Mouse (Mus musculus) ovary, postnatal 36 days (tissue): ENCODE measurements around the gene Slc6a16.

Experiments
- DNase-seq: peaks from one replicate; pipeline ENCODE4 v3.0.0; 2022; ENCODE audit warnings: low spot score, mixed read lengths

The Slc6a16 gene

DNA sequence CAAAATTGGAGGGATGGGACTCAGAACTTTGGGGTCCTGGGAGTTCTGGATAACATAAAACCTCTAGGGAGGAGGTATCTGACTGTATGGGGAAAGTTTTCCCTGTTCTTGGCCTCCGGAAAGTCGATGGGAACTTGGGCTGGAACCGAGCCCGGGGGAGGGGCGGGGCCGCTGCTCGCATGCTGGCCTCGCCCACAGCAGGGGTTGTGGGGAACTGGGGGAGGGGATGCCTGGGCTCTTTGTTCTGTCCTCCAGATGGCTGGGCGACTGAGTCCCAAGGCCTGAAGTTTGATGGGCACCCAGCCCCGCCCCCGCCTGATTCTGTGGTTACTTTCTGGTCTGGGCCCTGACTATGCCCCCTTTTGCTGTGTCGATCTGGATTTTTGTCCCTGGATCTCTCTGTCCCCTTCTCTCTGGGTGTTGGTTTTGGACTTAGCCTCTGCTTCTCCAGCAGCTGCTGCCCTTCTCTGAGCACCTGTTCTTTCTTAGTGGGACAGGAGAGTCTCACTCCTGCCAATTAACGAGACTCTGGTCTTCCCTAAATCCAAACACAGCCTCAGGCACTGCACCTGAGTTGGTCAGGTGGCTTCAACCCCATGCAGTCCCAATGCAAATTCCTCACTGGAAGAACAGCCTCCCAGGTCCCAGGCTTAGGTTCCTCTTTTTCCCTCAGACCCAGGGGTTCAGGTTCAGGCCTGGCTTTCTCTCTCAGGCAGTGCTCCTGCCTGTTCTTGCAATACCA lies 24.3 kb upstream of the Slc6a16 start:
- peak; percentile 77 for DNase-seq

DNA sequence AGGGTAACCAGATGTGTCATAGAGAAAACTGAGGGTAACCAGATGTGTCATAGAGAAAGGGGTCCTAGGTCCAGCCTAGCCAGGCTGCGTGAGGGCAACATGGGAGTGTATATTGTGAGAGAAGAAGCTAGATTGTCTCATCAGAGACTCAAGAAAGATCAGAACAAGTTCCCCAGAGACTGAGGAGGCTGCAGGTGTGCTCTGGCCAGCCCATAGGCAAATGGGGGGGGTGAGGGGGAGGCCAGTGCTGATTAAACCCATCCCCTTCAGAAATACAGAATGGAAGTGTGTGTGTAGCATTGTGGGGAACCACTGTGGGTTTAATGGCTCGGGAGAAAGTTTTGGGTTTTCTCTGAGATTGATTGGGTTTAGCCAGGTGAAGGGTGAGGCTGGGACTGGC lies 19.2 kb upstream of the Slc6a16 start:
- DNase-seq, result no peak

DNA sequence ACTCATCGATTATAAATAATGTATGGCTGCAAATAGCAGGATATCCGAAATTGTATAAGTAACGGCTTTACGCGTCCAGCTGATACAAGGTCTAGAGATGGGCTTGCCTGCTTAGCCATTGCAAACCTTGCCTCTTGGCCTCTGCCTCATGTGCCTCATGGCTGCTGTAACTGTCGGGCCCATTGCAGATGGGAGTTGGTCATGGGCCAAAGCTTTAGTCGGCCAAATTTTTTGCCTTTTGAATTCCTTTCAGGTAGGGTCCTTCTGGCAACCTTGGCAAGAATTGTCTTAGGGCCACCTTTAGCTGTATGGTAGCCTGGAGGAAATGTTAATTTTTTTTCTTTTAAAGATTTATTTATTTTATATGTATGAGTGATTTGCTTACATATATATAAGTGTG lies 16.1 kb upstream of the Slc6a16 start:
- DNase-seq, result no peak

DNA sequence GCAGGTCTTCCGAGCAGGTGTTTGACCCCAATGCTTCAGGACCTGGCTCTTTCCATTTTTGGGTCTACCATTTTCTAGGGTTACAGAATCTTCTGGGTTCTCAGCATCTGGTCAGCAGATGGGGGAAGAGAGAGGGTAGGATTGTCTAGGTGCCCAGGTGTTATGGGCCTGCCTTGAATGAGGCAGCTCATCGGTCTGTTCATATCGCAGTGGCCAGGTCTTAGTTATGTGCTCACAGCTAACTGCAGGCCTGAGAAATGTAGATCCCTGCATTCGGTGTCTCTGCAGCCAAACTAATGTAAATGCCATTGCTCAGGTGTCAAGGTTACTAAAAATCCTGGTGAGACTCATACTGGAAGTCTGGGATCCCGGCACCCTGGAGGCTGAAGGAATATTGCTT lies 14.5 kb upstream of the Slc6a16 start:
- DNase-seq, result no peak

DNA sequence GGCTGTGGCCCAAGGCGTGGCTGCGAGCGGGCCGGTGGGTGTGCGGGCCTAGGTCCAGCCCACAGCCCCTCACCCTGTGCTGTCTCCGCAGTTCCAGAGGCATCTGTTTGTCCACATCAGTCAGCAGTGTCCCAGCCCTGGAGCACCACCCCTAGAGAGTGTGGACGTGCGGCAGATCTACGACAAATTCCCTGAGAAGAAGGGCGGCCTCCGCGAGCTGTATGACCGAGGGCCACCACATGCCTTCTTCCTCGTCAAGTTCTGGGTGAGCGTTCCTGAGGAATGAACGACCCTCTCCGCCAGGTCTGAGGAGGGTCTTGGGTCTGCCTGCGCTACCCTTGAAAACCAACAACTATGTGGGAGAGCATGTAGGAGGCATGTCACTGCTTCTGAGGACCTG lies 12.3 kb upstream of the Slc6a16 start:
- no peak for DNase-seq

GRCm38 (mm10) chr7:45229046-45229445 lies 11.8 kb upstream of the Slc6a16 start:
- DNase-seq, result no peak

- DNase-seq, result no peak
Observed at GRCm38 (mm10) chr7:45229459-45230203, 11.3 kb upstream of the Slc6a16 start.

DNA sequence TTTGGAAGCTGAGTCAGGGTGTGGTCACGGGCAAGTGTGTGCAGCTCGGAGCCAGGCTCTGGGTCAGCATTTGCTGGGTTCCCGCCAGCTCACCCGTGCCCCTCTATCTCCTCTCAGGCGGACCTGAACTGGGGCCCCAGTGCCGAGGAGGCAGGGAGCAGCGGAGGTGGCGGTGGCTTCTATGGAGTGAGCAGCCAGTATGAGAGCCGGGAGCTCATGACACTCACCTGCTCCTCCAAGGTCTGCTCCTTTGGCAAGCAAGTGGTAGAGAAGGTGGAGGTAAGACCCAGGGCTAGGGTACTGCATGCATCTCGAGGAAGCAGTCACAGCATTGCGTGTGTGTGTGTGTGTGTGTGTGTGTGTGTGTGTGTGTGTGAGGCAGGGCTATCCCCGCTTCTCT lies 9.7 kb upstream of the Slc6a16 start:
- DNase-seq, result no peak

DNA sequence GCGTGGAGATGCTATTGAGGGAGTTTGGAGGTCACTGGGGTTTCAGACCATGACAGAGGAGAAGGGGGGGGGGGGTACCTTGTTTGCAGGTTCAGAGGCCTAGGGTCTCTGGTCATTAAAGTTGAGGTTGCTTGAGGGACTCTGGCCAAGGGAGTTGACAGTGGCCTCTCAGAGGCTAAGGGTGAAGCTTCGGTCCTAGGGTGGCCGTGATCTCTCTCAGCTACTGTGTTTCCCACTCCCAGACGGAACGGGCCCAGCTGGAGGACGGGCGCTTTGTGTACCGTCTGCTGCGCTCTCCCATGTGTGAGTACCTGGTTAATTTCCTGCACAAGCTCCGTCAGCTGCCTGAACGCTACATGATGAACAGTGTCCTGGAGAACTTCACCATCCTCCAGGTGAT lies 8.9 kb upstream of the Slc6a16 start:
- DNase-seq, result no peak

GRCm38 (mm10) chr7:45232716-45233465 lies 8.0 kb upstream of the Slc6a16 start:
- no peak for DNase-seq

GRCm38 (mm10) chr7:45233580-45234332 lies 7.1 kb upstream of the Slc6a16 start:
- no peak for DNase-seq

- no peak for DNase-seq
Observed at GRCm38 (mm10) chr7:45234333-45234841, 6.5 kb upstream of the Slc6a16 start.

DNA sequence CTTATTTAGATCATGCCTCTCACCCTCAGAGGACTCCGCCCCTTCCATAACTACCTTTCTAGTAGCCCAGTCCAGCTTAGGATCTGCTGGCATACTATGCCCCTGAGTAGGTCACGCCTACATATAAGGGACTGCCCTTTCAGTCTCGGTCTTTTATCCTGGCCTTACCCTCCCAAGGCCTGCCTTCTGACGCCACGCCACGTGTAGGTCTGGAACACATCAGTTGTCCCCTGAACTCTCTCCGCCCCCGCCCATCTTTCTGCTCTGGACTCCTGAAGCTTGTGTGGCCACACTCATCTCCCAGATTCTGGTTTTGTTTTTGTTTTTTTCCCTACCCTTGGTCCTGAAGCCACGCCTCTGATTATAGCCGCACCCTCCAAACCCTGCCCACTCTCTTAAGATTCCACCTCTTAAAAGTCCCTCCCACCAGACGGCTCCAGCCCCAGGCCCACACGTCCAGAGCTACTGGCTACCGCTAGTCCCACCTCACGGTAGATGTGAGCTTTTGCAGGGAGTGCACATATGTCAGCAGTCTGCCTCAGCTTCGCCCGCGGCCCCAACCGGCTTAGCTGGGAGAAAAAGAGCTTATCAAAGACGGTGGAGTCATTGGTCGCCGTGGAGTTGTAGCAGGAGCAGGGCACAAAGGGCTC lies 5.8 kb upstream of the Slc6a16 start:
- DNase-seq, result peak; percentile 25

- DNase-seq, result no peak
Observed at GRCm38 (mm10) chr7:45235656-45236180, 5.2 kb upstream of the Slc6a16 start.

GRCm38 (mm10) chr7:45237747-45238699 lies 2.9 kb upstream of the Slc6a16 start:
- DNase-seq, result no peak

- no peak for DNase-seq
Observed at GRCm38 (mm10) chr7:45238723-45239496, 2.0 kb upstream of the Slc6a16 start, which contains the start of gene Cd37. Gene Cd37 (minus strand): TSS chr7:45239115.

- DNase-seq, result no peak
Observed at GRCm38 (mm10) chr7:45240109-45240508, 776 bp upstream of the Slc6a16 start.

GRCm38 (mm10) chr7:45241389-45241749 lies 484 bp downstream of the Slc6a16 start:
- no peak for DNase-seq

GRCm38 (mm10) chr7:45247666-45248065 lies 6.8 kb downstream of the Slc6a16 start:
- no peak for DNase-seq
